Mouse (Mus musculus) embryo, embryonic 9.5 days (tissue): ENCODE data around the gene Naa80.

Source experiments
- DNase-seq: peaks from one replicate; pipeline ENCODE4 v3.0.0-alpha.2; 2017; ENCODE audit errors: extremely low spot score

The Naa80 gene

GRCm38 (mm10) chr9:107618778-107619545 is 40.3 kb downstream of the Naa80 start:
- no peak for DNase-seq

- DNase-seq = no peak
Observed at GRCm38 (mm10) chr9:107619546-107619879, 40.8 kb downstream of the Naa80 start.

- no peak for DNase-seq
Observed at GRCm38 (mm10) chr9:107620954-107621353, 42.3 kb downstream of the Naa80 start.

- no peak for DNase-seq
Observed at GRCm38 (mm10) chr9:107624539-107624938, 45.9 kb downstream of the Naa80 start.

GRCm38 (mm10) chr9:107624951-107625350 is 46.3 kb downstream of the Naa80 start:
- no peak for DNase-seq

- no peak for DNase-seq
Observed at GRCm38 (mm10) chr9:107625351-107626128, 46.9 kb downstream of the Naa80 start.

GRCm38 (mm10) chr9:107626158-107626843 is 47.6 kb downstream of the Naa80 start:
- no peak for DNase-seq

GRCm38 (mm10) chr9:107626844-107627277 is 48.2 kb downstream of the Naa80 start:
- peak; percentile 96 for DNase-seq

- no peak for DNase-seq
Observed at GRCm38 (mm10) chr9:107627387-107628255, 48.9 kb downstream of the Naa80 start.

GRCm38 (mm10) chr9:107628721-107629410 is 50.2 kb downstream of the Naa80 start:
- DNase-seq = no peak

GRCm38 (mm10) chr9:107629411-107629730 is 50.7 kb downstream of the Naa80 start:
- DNase-seq = no peak

- peak; percentile 64 for DNase-seq
Observed at GRCm38 (mm10) chr9:107629901-107630425, 51.3 kb downstream of the Naa80 start.

- DNase-seq = peak; percentile 82
Observed at GRCm38 (mm10) chr9:107630576-107630975, 51.9 kb downstream of the Naa80 start.

- no peak for DNase-seq
Observed at GRCm38 (mm10) chr9:107631311-107631826, 52.7 kb downstream of the Naa80 start.

- no peak for DNase-seq
Observed at GRCm38 (mm10) chr9:107631861-107632260, 53.2 kb downstream of the Naa80 start.

GRCm38 (mm10) chr9:107632478-107632877 is 53.8 kb downstream of the Naa80 start:
- no peak for DNase-seq

- peak; percentile 77 for DNase-seq
Observed at GRCm38 (mm10) chr9:107633091-107633660, 54.5 kb downstream of the Naa80 start.
